Mouse (Mus musculus): ENCODE measurements at regions not wholly inside any gene's neighbourhood (a gene's known extent, or its start where the extent isn't known, plus 50 kb on each side); places are given as distances from the start of the nearest gene placed in this dataset.

- Histone ChIP-seq H3K27ac (no peak overlapping the region), H3K4me3 (replicated peaks) (no peak overlapping the region), H3K27me3 (replicated peaks) (no peaks in the 10 kb centered on the region), H3K9me3 (no peaks in the 10 kb centered on the region), H3K9ac (no peak overlapping the region), H3K4me2 (replicated peaks) (no peak overlapping the region), H3K36me3 (no peaks in the 10 kb centered on the region), H3K4me1 (replicated peaks) (no peaks in the 10 kb centered on the region)
- ATAC-seq = no peak
- WGBS = 87% methylated on average over 3 of the region's 3 CpGs
Observed at GRCm38 (mm10) chr4:80691774-80692485, 142.0 kb upstream of the Tyrp1 start.

GRCm38 (mm10) chr4:80712698-80713097 is 121.2 kb upstream of the Tyrp1 start:
- H3K4me3 ChIP-seq (replicated peaks) = no peak overlapping the region
- no peaks in the 10 kb centered on the region for H3K4me1 ChIP-seq (replicated peaks)
- H3K27me3 ChIP-seq (replicated peaks) = no peaks in the 10 kb centered on the region
- H3K9me3 ChIP-seq = no peaks in the 10 kb centered on the region
- no peak overlapping the region for H3K27ac ChIP-seq
- H3K9ac ChIP-seq = no peak overlapping the region
- H3K4me2 ChIP-seq (replicated peaks) = no peak overlapping the region
- H3K36me3 ChIP-seq = no peaks in the 10 kb centered on the region
- 89% methylated on average over 2 of the region's 2 CpGs for WGBS
- ATAC-seq = no peak

- no peaks in the 10 kb centered on the region for H3K36me3 ChIP-seq
- H3K9me3 ChIP-seq = no peaks in the 10 kb centered on the region
- no peak overlapping the region for H3K4me2 ChIP-seq (replicated peaks)
- H3K9ac ChIP-seq = no peak overlapping the region
- no peak for ATAC-seq
- no peaks in the 10 kb centered on the region for H3K4me1 ChIP-seq (replicated peaks)
- 55% methylated on average over 1 of the region's 1 CpGs for WGBS
- H3K27ac ChIP-seq = no peak overlapping the region
- H3K4me3 ChIP-seq (replicated peaks) = no peak overlapping the region
- no peaks in the 10 kb centered on the region for H3K27me3 ChIP-seq (replicated peaks)
Observed at GRCm38 (mm10) chr4:80744975-80745734, 88.8 kb upstream of the Tyrp1 start.

GRCm38 (mm10) chr4:80752259-80752658 is 81.7 kb upstream of the Tyrp1 start:
- ATAC-seq = no peak
- WGBS = 70% methylated on average over 6 of the region's 6 CpGs
- Histone ChIP-seq H3K9me3 (no peaks in the 10 kb centered on the region), H3K36me3 (no peaks in the 10 kb centered on the region), H3K4me2 (replicated peaks) (no peak overlapping the region), H3K27me3 (replicated peaks) (no peaks in the 10 kb centered on the region), H3K9ac (no peak overlapping the region), H3K27ac (no peak overlapping the region), H3K4me3 (replicated peaks) (no peak overlapping the region), H3K4me1 (replicated peaks) (no peaks in the 10 kb centered on the region)

- Histone ChIP-seq H3K27ac (no peak overlapping the region), H3K4me1 (replicated peaks) (no peaks in the 10 kb centered on the region), H3K4me3 (replicated peaks) (no peak overlapping the region), H3K4me2 (replicated peaks) (no peak overlapping the region), H3K36me3 (no peaks in the 10 kb centered on the region), H3K27me3 (replicated peaks) (no peaks in the 10 kb centered on the region), H3K9ac (no peak overlapping the region), H3K9me3 (no peaks in the 10 kb centered on the region)
- WGBS = 80% methylated on average over 2 of the region's 2 CpGs
- ATAC-seq = no peak
Observed at GRCm38 (mm10) chr4:80756114-80756513, 77.8 kb upstream of the Tyrp1 start.

GRCm38 (mm10) chr4:80764024-80764423 is 69.9 kb upstream of the Tyrp1 start:
- 82% methylated on average over 3 of the region's 3 CpGs for WGBS
- Histone ChIP-seq H3K27ac (no peak overlapping the region), H3K4me3 (replicated peaks) (no peak overlapping the region), H3K27me3 (replicated peaks) (no peaks in the 10 kb centered on the region), H3K9me3 (no peaks in the 10 kb centered on the region), H3K4me2 (replicated peaks) (no peak overlapping the region), H3K4me1 (replicated peaks) (no peaks in the 10 kb centered on the region), H3K9ac (no peak overlapping the region), H3K36me3 (no peaks in the 10 kb centered on the region)
- ATAC-seq = no peak

- ATAC-seq = peak; percentile 56; the same call in 1 of the 2 replicates
- WGBS = 42% methylated on average over 4 of the region's 4 CpGs
Observed at GRCm38 (mm10) chr4:80765781-80766180, 68.1 kb upstream of the Tyrp1 start.

GRCm38 (mm10) chr4:80767447-80767846 is 66.5 kb upstream of the Tyrp1 start:
- H3K27me3 ChIP-seq (replicated peaks) = no peaks in the 10 kb centered on the region
- WGBS = 48% methylated on average over 5 of the region's 5 CpGs
- no peak overlapping the region for H3K9ac ChIP-seq
- H3K27ac ChIP-seq = no peak overlapping the region
- no peaks in the 10 kb centered on the region for H3K36me3 ChIP-seq
- no peaks in the 10 kb centered on the region for H3K9me3 ChIP-seq
- H3K4me2 ChIP-seq (replicated peaks) = no peak overlapping the region
- ATAC-seq = no peak
- no peaks in the 10 kb centered on the region for H3K4me1 ChIP-seq (replicated peaks)
- H3K4me3 ChIP-seq (replicated peaks) = no peak overlapping the region

More at GRCm38 (mm10) chr4:80765781-80766180, 68.1 kb upstream of the Tyrp1 start:
- H3K4me1 ChIP-seq (replicated peaks) = no peaks in the 10 kb centered on the region
- no peak overlapping the region for H3K4me3 ChIP-seq (replicated peaks)
- H3K36me3 ChIP-seq = no peaks in the 10 kb centered on the region
- H3K27ac ChIP-seq = no peak overlapping the region
- no peak overlapping the region for H3K9ac ChIP-seq
- no peaks in the 10 kb centered on the region for H3K27me3 ChIP-seq (replicated peaks)
- no peaks in the 10 kb centered on the region for H3K9me3 ChIP-seq
- no peak overlapping the region for H3K4me2 ChIP-seq (replicated peaks)
